Mouse (Mus musculus) adrenal gland, postnatal 10 days (tissue): ENCODE data around the gene Phrf1. TPM values are rescaled to one million over a fixed set of nuclear protein-coding genes. Genes with fewer than 3 reads are reported as not detected.

ENCODE experiments used
- DNase-seq: peaks from one replicate; pipeline ENCODE4 v3.0.0; 2021; ENCODE audit warnings: mixed read lengths
- long read RNA-seq, 2 experiments: library from polyadenylated mRNA; stranded (forward); transcript quantifications; one replicate each; pipeline ENCODE4 v2.0.0; 2021
- total RNA-seq, 2 experiments: library from RNA; stranded (reverse); gene quantifications; 2 replicates each; pipeline ENCODE4 v1.2.3; 2021

Gene Phrf1
- 10 to 100 TPM; 69.9 to 75.3 TPM for total RNA-seq
- long read RNA-seq, experiment 1, full-length matches to known transcripts = 1 of 14 reads
- long read RNA-seq, experiment 1, partial matches to known transcripts = 12 of 14 reads
- long read RNA-seq, experiment 1, other reads (novel, unspliced or antisense) = 1 of 14 reads
- long read RNA-seq, experiment 2, full-length matches to known transcripts = 4 of 20 reads
- long read RNA-seq, experiment 2, partial matches to known transcripts = 9 of 20 reads
- long read RNA-seq, experiment 2, other reads (novel, unspliced or antisense) = 7 of 20 reads

DNA sequence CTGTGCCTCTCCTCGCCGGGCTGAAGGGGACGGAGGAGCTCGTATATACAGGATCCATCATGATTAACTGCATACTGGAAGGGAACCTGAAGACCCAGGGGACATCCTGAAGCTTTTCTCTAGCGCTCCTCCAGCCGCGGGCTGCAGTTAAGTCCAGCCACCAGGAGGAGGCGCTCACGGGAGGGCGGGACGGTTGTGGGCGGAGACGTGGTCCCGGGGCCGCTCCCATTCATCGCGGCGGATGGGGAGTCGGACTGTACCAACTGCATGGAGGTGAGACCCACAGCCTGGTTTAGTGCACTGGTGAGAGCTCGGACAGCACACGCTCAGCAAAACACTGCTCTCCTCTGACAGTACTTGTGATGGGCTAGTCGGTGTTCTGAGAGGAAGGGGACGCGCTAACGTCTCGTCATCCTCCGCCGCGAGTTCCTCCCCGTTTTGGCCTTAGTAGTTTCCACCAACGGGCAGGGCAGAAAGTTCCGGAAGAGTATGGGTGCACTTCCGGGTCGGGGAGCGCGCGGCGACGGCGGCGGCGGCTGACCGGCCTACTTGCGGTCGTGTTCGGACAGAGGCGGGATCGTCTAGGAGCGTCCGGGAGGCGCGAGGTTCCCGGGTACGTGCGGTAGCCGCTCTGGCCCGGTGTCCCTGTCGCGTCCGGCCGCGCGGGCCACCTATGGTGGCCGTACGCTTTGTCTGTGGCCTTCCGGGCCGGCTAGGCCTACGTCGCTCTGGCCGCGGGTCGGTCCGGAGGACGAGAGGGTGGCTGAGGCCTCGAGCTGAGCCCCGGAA is at the start of gene Phrf1:
Gene Phrf1, plus strand, starts transcription at position 506 of the 789 bp plus-strand sequence.
- DNase-seq = peak; percentile 97

DNA sequence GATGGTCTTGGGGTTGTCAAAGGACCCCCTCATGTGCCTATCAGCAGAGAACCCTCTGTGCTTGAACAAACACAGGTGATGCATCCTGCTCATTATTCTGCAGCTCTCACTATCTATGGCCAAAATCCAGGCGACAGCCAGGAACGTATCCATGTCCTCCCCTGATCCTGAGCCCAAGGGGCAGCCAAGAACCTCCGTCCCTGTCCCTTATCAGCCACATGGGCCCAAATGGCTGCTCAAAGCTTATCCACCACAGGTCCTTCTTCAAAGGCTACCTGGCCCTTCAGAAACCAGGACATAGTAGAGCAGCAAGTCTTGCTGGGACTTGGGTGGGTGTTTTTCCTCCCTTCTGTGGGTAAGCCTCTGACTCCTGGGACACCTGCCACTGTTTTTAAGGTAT is 40.4 kb upstream of the Phrf1 start:
- no peak for DNase-seq

DNA sequence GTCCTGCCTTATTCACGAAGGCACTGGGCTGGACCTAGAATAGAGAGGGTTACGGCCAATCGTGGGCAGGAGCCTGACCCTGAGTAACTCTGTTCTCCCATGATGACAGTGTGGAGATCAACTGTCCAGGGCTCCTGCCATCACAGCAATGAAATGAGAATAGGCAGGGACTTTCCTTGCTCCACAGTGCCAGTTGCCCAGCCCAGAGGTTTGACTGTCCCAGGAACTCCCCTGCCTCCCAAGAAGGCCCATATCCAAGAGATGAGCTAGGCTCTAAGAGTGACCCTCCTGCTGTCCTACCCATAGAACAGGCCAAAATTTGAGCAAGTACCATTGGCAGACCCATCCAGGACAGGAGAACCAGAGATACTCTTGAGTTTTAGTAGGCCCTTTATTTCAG is 39.9 kb upstream of the Phrf1 start:
- no peak for DNase-seq

DNA sequence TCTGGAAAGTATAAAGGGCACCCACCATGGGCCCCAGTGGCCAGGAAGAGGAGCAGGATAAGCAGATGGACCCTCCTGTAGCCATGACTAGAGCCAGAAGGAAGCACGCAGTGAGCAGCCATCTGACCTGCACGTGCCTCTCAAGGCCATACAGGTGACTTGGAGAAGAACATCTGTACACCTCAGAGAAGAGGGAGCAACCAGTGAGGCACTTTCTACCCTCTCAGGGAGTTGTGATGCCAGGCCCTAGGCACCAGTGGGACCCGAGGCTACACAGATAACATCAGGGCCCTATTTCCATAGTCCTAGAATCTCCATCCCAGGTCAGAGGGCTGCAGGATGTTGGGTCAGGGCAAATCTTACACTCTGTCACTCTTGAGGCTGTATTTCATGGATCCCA is 38.4 kb upstream of the Phrf1 start:
- no peak for DNase-seq

DNA sequence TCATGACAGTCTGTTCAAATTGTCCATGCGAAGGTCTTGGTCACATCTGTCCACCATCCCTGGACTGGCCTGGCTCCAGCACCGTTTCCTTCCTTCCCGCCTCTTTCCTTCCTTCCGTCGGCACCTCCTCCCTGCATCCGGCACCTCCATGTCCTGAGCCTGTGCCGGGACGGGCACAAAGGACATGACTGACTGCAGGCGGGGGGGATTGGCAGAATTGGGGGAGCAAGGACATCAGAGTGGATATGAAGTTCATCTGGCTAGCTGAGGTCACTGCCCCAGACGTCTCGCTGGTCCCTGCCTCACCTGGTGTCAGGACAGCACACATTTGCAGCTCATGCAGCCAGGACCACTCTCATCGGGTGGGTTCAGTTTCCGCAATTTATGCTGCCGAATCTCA is 37.5 kb upstream of the Phrf1 start:
- DNase-seq = peak; percentile 40

DNA sequence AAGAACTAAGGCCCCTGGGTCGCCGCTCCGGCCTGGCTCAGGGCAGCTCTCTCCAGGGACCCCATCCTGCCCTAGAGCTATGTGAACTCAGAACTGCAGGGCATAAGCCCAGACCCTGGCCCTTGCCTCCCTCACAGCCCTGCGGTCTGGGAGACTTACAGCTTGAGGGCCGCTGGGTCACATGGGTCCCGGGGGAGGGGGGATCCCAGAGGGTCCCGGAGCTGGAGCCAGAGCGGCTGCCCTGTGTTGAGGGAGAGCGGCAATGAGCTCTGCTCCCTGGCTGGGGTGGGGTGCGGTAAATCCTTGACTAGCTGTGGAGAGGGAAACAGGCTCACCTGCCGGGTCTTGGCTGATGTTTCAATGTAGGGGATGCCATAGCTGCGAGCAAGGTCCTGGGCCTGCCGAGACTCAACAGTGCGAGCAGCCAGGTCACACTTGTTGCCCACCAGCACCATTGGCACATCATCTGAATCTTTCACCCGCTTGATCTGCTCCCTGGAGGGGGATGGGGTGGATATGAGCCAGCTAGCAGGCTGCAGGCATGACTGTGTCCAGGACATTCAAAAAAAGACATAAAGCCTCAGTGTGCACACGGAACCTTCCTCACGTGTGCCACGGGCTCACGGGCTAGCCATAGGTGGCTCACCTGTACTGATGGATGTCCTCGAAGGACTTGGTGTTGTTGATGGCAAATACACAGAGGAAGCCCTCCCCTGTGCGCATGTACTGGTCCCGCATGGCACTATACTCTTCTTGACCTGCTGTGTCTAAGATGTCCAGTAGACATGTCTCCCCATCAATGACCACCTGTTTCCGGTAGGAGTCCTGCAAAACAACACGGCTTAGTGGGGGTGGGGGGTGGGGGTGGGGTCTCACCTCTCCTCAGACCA is 36.5 kb upstream of the Phrf1 start:
- no peak for DNase-seq

DNA sequence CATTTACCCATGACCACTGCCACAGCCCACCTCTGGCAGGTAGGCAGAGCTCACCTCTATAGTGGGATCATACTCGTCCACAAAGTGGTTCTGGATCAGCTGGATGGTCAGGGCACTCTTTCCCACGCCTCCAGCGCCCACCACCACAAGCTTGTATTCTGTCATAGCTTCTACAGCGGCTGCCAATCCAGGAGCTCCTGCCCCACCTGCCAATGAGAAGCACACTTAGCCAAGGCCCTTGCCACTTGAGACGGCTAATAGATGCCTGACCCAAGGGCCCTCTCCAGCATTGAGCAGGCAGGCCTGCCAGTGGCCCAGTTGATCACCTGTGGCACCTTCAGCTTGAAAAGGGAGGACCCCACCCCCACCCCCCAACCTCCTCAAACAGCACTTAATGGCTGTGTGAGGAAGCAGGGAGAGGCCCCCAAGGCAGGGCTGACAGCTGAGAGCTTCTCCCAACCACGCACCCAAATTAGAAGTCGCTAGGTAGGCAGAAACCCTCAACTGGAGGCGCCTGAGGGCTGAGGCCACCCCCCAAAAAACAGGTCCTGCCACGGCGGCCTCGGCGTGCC is 35.7 kb upstream of the Phrf1 start:
- no peak for DNase-seq

DNA sequence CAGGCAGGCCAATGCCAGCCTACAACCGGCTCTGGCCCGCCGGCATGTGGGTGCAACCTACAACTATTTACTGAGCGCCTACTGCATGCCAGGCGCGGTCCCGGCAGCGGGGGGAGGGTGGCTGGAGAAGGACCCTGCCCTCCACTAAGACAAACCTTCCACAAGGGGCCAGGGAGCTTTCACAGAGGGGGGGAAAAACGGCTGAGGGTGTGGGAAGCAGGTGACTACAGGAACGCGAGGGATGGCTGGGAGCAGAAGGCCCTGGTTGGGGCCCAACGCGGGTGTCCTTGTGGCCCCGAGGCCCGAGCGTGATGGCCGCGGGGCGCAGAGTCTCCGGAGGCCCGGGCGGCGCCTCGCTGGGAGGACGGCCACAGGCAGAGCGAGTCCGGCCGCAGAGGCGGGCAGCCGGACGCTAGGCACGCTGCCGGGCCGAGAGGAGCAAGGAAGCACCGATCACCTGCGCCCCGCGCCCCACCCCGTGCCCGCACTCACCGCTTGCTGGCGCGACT is 35.2 kb upstream of the Phrf1 start:
- DNase-seq = no peak

DNA sequence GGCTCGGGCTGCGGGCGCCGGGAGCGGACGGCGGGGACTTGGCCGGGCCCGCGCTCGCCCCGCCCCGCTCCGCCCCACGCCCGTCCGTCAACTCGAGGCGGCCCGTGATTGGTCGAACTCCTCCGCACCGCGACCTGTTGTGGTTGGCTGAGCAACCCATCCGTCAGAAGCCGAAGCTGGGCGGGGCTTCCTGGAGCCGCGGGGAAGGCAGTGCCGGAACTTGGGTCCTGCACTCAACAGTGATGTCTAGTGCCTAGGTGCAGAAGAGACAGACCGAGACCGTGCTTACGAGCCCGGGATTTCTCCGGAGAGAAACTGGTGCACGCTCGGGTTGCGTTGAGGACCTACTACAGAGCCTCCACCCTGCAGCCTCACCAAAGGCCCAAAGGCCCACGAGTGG is 34.6 kb upstream of the Phrf1 start, which contains the start of the genes Hras and Lrrc56:
Gene Hras, minus strand, starts transcription at position 58 of the 400 bp plus-strand sequence.
Gene Lrrc56, plus strand, starts transcription at position 210 of the 400 bp plus-strand sequence.
- peak; percentile 99 for DNase-seq

DNA sequence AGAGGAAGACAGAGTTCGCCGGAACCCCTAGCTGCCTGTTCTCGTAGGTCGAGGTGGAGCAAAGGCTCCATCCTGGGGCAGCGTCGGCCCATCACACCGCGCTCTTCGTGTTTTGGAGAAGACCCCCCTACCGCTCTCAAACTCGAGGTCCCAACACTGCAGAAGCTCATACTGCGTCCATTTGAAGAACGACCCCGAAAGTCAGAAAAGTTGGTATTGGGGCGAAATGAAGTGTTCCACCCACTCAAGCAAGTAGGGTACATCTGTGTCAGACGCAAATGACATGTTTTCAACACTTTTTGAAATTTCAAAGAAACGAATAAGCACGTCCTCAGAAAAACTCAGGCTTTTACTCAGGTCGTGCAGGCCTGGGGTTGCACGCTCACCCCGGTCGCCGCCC is 34.2 kb upstream of the Phrf1 start:
- no peak for DNase-seq

DNA sequence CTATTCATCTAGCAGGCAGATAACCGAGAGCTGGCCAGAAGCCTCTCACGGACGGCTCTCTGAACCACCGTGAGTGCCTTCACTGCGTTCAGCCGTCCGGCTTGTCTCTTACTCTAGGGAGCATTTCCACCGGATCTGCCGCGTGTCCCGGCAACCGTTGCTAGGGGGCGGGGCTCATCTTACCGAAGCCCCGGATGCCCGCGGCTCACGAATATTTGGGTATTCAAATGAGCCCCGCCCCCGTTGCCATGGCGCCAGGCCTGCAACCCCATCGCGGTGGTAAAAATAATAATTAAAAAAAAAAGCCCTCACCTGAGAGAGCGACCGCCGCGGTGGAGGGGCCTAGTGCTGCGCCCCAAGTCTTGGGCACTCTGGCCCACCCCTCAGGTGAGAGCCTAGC is 33.8 kb upstream of the Phrf1 start:
- peak; percentile 94 for DNase-seq

DNA sequence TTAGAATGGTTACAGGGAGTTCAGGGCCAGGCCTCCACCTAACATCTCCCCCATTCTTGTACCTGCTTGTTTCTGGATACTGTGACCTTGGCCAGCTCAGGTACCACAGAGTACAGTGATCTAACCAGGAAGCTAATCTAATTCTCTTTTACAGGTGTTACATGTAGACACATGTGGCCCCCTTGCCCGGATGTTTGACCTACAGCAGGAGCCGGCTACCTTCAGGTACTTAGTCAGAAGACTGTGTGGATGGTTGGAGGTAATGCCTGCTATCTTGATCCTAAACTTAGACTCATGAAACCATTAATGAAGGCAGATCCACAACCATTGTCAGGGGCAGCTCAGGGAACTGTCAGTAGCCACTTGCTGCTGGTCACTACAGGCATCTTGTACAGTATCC is 32.8 kb upstream of the Phrf1 start:
- DNase-seq = no peak

DNA sequence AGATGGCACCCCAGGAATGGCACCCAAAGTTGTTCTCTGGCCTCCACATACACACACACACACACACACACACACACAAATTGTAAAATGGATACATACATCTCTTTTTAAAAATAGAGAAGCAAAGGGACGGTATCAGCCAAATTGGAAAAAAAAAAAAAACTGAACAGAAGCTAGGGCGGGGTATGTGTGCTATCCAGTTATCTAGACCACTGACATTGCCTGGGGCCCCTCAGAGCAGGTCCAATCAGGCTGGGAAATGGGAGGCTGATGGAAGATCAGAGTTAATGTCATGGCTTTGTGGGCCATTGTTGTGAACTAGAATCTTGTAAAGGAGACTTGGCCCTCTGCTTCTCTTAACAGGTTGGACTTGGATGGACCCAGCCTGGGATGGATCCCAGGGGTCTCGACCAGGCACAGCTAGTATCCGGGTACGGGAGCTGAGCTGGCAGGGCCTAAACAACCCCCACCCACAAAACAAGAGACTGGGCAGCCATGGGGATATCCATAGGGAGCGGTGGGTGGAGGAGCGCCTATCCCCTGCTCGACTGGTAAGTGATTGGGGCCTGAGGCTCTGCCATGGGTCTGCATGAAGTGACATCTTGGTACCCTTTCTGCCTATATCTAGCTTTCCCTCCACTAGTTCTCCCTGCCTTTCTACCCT is 31.8 kb upstream of the Phrf1 start:
- DNase-seq = no peak

DNA sequence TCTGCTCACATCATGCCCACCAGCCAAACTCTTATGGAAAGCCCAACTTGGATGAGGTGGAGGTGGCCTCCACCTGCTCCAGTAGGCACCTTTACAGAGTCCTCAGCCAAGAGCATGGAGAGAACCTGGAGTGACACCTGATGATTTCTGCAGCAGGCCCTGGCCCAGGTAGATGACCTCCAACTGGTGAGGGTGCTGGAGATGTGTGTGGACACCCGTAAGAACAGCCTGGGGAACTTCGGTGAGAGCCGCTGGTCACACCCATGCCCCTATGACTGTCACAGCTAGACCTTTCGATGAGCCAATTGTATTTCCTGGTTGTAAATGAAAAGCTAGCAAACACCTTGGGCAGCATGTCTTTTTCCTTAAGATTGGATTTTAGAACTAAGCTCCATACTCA is 30.5 kb upstream of the Phrf1 start:
- no peak for DNase-seq

DNA sequence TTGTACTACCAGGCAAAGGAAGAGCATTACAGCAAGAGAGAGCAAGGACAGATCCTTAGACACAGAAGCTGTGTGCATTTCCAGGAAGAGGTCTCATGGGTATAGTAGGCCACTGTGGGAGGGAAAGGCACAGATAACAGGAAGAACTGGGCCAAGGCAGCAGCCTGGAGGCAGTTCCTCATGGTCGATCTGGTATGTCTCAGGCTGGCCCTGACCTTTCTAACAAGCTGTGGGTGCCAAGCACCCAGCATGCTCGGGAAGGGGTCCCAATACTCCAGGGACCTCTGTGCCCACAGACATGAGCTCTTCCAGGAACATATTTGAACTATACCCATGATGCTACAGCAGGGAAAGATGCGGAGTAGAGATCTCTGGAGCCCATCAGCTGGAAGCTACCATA is 24.0 kb upstream of the Phrf1 start:
- peak; percentile 19 for DNase-seq

DNA sequence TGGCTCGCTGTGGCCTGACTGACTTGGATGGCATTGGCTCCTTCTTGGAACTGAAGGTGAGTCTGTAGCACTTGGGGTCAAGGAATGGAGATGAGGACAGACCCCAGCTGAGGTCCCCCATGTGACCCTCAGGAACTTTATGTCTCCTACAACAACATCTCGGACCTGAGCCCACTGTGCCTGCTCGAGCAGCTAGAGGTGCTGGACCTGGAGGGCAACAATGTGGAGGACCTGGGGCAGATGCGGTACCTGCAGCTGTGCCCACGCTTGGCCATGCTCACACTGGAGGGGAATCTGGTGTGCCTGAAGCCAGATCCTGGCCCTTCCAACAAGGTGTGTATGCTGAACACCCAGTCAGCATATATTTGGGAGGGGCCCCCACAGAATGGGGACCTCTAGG is 23.1 kb upstream of the Phrf1 start:
- no peak for DNase-seq

DNA sequence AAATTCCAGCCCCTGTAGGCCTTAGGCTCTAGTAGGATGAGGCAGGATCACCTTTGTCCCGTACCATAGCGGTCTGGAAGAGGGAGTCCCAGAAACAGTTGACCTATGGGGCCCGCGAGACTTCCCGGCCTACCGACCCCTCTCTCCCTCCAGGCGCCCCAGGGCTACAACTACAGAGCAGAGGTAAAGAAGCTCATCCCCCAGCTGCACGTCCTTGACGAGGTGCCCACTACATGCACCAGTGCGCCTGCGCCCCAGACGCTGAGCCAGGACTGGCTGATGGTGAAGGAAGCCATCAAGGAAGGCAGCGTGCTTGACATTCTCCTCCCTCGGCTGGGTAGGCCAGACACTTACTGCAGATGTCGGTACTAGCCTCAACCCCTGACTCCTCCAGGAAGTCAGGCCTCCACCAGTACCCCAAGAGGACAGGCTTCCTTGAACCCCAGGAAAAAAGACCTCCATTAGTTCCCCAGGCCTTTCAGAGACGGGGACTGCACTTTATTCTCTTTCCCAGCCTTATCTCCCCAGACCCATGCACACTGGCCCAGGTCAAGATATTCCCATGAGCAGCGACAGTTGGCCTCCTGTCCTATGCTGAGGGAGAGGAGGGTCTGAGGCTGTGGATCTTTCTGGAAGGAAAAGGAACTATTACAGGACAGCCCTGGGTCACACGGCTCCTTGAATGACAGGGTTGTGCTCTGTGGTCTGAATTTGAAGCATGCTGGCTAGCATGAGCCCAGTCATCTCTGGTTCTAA is 22.2 kb upstream of the Phrf1 start:
- DNase-seq = no peak

DNA sequence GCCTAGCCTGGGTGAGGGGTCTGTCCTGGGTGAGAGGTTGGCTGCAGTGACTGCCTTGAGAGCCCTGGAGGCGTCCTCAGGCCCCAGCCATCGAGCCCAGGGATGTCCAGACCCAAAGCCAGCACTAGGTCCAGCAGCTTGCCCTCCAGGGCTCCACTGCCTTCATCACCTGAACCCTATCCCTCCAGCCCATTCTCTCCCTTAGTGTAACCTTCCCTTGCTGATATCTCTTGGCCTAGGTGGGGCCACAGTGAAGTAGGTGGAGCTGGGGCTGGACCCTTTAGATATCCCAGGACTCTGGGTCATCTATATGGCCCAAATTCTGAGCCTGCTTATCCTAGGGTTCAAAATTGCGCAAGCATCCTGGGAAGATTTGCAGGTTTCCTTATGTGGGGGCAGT is 19.1 kb upstream of the Phrf1 start:
- no peak for DNase-seq

DNA sequence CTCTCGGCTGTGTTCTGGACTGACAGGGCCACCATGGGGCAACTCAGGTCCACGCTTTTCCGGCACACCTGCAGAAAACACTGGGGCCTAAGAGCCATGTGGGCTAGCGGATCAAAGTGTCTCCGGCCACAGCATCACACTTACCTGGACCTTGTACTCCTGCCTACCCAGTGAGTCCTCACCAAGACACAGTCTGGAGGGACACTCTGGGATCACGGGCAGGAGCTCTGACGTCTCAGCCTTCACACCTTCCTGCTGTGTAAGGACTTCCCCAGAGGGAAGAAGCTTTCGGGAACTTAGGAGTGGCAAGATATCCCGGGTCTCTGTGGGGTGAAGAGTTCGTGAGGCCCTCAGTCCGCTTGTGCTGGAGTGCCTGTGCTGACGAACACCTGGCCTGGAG is 18.4 kb upstream of the Phrf1 start:
- no peak for DNase-seq

DNA sequence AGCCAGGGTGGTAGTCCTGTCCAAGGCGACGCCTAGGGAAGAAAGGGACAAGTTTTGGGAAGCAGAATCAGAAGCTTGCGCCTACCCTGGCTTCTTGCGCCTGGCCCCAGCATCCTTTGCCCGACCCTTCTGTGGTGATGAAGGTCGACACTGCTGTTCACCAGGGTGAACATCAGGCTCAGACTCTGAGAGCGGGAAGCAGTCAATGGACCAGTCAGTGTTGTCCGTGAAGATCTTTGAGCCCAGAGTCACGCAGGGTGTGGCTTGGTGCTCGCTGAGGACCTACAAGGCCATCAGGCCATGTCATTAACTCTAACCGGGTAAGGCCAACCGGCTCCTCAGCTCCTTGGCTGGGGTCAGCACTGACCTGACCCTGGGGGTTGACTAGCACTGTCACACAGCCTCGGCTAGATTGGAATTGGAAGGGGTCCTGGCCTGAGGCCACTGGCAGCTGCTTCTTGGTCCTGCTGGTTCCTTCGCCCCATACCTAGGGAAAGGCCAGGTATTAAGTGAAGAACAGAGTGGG is 17.9 kb upstream of the Phrf1 start:
- DNase-seq = no peak

DNA sequence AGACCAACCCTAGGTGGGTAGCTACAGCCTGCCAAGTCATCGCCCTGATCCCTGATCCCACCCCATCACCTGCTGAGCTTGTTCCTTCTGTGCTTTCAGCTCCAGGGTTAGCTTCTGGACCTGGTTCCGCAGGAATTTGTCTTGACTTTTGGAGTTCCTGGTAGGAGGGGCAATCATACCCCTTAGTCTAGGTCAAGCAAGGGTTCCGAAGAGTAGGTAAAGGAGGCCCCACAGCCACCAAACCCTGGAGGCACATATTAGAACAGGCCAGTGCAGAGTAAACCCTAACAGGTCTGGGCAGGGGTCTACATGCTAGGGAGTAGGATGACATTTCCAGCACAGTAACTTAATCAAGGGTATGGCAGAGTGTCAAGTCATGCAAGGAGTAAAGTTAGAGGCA is 15.5 kb upstream of the Phrf1 start:
- DNase-seq = no peak
